1 mouse cellular context compared by ENCODE assay signal in the genomic region with DNA sequence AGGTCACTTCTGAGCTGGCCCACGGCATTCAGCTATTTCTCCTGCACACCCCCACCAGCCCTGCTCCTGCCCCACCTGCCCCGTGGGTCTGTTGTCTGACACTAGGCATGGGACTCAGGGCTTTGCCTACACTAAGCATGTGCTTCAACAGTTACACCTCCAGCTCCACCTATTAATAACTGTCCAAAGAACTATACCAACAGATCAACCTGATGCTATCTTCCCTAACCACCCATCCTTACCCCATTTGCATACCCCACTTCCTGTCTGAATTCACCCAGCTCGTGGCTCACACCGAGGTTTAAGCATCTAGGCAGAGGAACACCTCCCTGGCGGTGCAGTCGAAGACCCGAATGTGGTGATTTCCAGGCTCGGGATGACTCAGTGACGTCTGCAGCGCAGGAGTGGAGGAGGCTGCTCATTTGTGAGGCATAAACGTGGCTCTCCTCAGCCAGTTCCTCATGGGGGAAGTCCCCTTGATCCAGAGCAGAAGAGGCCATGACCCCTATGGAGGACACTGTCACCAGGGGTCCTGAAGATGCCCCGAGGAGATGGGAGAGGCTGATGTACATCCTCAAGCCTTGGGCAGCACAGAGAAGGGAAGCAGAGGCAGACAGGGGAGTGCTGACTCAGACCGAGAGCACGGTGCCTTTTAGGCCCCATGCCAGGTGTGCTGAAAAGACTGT.
TF ChIP-seq lines count a peak whose summit lies in the region.

No protein-coding gene starts in this region.

TF ChIP-seq in CH12.LX, 34 proteins besides CTCF, POLR2A, EP300 and RAD21 (continued from another document):
- TF ChIP-seq TCF12 (IDR thresholded peaks at IDR 0.05; ENCODE audit: low read depth, low read length) (peak; percentile 98), POLR2AphosphoS2 (IDR thresholded peaks at IDR 0.05; ENCODE audit: low read depth, low read length) (peak; percentile 92; the same call in 1 of the 2 replicates), E2F4 (IDR thresholded peaks at IDR 0.05; ENCODE audit: insufficient replicate concordance, low read depth, low read length) (no peak; the same call in 1 of the 2 replicates), USF1 (IDR thresholded peaks at IDR 0.05; ENCODE audit: low read depth, low read length) (no peak), ZMIZ1 (IDR thresholded peaks at IDR 0.05; ENCODE audit: low read depth, low read length) (peak; percentile 84; the same call in 1 of the 2 replicates), NELFE (IDR thresholded peaks at IDR 0.05; ENCODE audit: low read depth, low read length) (no peak; the same call in 1 of the 2 replicates), UBTF (IDR thresholded peaks at IDR 0.05; ENCODE audit: low read depth, low read length) (peak; percentile 90; the same call in 1 of the 2 replicates), MXI1 (IDR thresholded peaks at IDR 0.05; ENCODE audit: low read depth, low read length) (peak; percentile 92), SMC3 (IDR thresholded peaks at IDR 0.05; ENCODE audit: low read depth, low read length) (peak; percentile 31), MAZ (IDR thresholded peaks at IDR 0.05; ENCODE audit: low read depth, low read length) (peak; percentile 78), ZNF384 (IDR thresholded peaks at IDR 0.05; ENCODE audit: low read depth, low read length) (peak; percentile 56; the same call in 1 of the 2 replicates), USF2 (conservative IDR thresholded peaks at IDR 0.05; ENCODE audit: low read depth, low read length) (0 out of 2 replicates have a peak, but pooled peaks have one; percentile 3), BHLHE40 (IDR thresholded peaks at IDR 0.05; ENCODE audit: low read depth, low read length) (peak; percentile 94), HCFC1 (IDR thresholded peaks at IDR 0.05; ENCODE audit: low read depth, low read length) (no peak), NRF1 (IDR thresholded peaks at IDR 0.05; ENCODE audit: low read depth, low read length) (no peak; the same call in none of the 2 replicates), ETS1 (conservative IDR thresholded peaks at IDR 0.05; ENCODE audit: low read depth, low read length) (peak; percentile 96), MAFK (IDR thresholded peaks at IDR 0.05; ENCODE audit: insufficient replicate concordance, low read length) (no peak; the same call in none of the 2 replicates), CHD1 (IDR thresholded peaks at IDR 0.05; ENCODE audit: low read depth, low read length) (peak; percentile 13), MYC (IDR thresholded peaks at IDR 0.05; ENCODE audit: low read depth, low read length) (peak; percentile 98), CHD2 (IDR thresholded peaks at IDR 0.05; ENCODE audit: low read length) (peak; percentile 81; the same call in 1 of the 2 replicates), ZC3H11A (IDR thresholded peaks at IDR 0.05; ENCODE audit: low read depth, low read length) (no peak), PAX5 (IDR thresholded peaks at IDR 0.05; ENCODE audit: low read length) (no peak), ZKSCAN1 (IDR thresholded peaks at IDR 0.05; ENCODE audit: borderline replicate concordance, low read depth, low read length) (no peak), RCOR1 (conservative IDR thresholded peaks at IDR 0.05; ENCODE audit: low read depth, low read length) (peak; percentile 97), GABPA (IDR thresholded peaks at IDR 0.05; ENCODE audit: insufficient replicate concordance, low read depth, low read length) (no peak), JUND (conservative IDR thresholded peaks at IDR 0.05; ENCODE audit: low read depth, low read length) (peak; percentile 97), IRF4 (IDR thresholded peaks at IDR 0.05; ENCODE audit: low read depth, low read length) (peak; percentile 99), TBP (conservative IDR thresholded peaks at IDR 0.05; ENCODE audit: low read depth, low read length) (peak; percentile 90), ELF1 (IDR thresholded peaks at IDR 0.05; ENCODE audit: low read depth, low read length) (peak; percentile 86), MEF2A (IDR thresholded peaks at IDR 0.05; ENCODE audit: borderline replicate concordance, low read depth, low read length) (peak; percentile 87)
